Mouse (Mus musculus): ENCODE data around the gene Gm3285. TPM values are rescaled to one million over a fixed set of nuclear protein-coding genes. Genes with fewer than 3 reads are reported as not detected.

Gene Gm3285
- not detected in 2 replicates for polyA plus RNA-seq (2015; fragmentation: Nextera tagmentation; extraction: Ambion mirVana)

GRCm38 (mm10) chr10:77861675-77862074 is at the start of gene Gm3285:
Gene Gm3285, plus strand, starts transcription at chr10:77861975.

GRCm38 (mm10) chr10:77814382-77814781 is 47.4 kb upstream of the Gm3285 start, which contains the start of gene Gm2696:
Gene Gm2696, plus strand, starts transcription at chr10:77814682.

GRCm38 (mm10) chr10:77826951-77827350 is 34.8 kb upstream of the Gm3285 start, which contains the start of gene Krtap10-4:
Gene Krtap10-4, minus strand, starts transcription at chr10:77827095.

GRCm38 (mm10) chr10:77835647-77836046 is 26.1 kb upstream of the Gm3285 start, which contains the start of gene Krtap10-10:
Gene Krtap10-10, plus strand, starts transcription at chr10:77835947.

GRCm38 (mm10) chr10:77846503-77846902 is 15.3 kb upstream of the Gm3285 start, which contains the start of gene Gm36176:
Gene Gm36176, plus strand, starts transcription at chr10:77846803.

GRCm38 (mm10) chr10:77852559-77852958 is 9.2 kb upstream of the Gm3285 start, which contains the start of gene Gm10318:
Gene Gm10318, plus strand, starts transcription at chr10:77852859.

GRCm38 (mm10) chr10:77902211-77902893 is 40.6 kb downstream of the Gm3285 start, which contains the start of gene Lrrc3:
Gene Lrrc3, minus strand, starts transcription at chr10:77902536.

Other genes with a start within 250 kb of the Gm3285 start
- gene Ube2g2, start 239.7 kb upstream of the Gm3285 start, polyA plus RNA-seq (2015; fragmentation: Nextera tagmentation; extraction: Ambion mirVana) = 59.0 and 62.6 TPM in 2 replicates
- gene Tspear, start 175.4 kb upstream of the Gm3285 start, polyA plus RNA-seq (2015; fragmentation: Nextera tagmentation; extraction: Ambion mirVana) = 0.39 and 0.67 TPM in 2 replicates
- not detected in 2 replicates for gene Gm19402, start 171.2 kb upstream of the Gm3285 start, polyA plus RNA-seq (2015; fragmentation: Nextera tagmentation; extraction: Ambion mirVana)
- gene Gm9508, start 164.7 kb upstream of the Gm3285 start, polyA plus RNA-seq (2015; fragmentation: Nextera tagmentation; extraction: Ambion mirVana) = not detected in 2 replicates
- not detected in 2 replicates for gene Gm10272, start 155.3 kb upstream of the Gm3285 start, polyA plus RNA-seq (2015; fragmentation: Nextera tagmentation; extraction: Ambion mirVana)
- not detected in 2 replicates for gene Gm10024, start 150.5 kb upstream of the Gm3285 start, polyA plus RNA-seq (2015; fragmentation: Nextera tagmentation; extraction: Ambion mirVana)
- gene Gm10142, start 146.2 kb upstream of the Gm3285 start, polyA plus RNA-seq (2015; fragmentation: Nextera tagmentation; extraction: Ambion mirVana) = not detected in 2 replicates
- gene Krtap12-1, start 141.4 kb upstream of the Gm3285 start, polyA plus RNA-seq (2015; fragmentation: Nextera tagmentation; extraction: Ambion mirVana) = not detected in 2 replicates
- not detected in 2 replicates for gene Gm10100, start 135.5 kb upstream of the Gm3285 start, polyA plus RNA-seq (2015; fragmentation: Nextera tagmentation; extraction: Ambion mirVana)
- not detected in 2 replicates for gene Gm18596, start 119.3 kb upstream of the Gm3285 start, polyA plus RNA-seq (2015; fragmentation: Nextera tagmentation; extraction: Ambion mirVana)
- gene Gm9736, start 110.6 kb upstream of the Gm3285 start, polyA plus RNA-seq (2015; fragmentation: Nextera tagmentation; extraction: Ambion mirVana) = not detected in 2 replicates
- gene Gm3233, start 102.3 kb upstream of the Gm3285 start, polyA plus RNA-seq (2015; fragmentation: Nextera tagmentation; extraction: Ambion mirVana) = not detected in 2 replicates
- gene Gm3238, start 90.7 kb upstream of the Gm3285 start, polyA plus RNA-seq (2015; fragmentation: Nextera tagmentation; extraction: Ambion mirVana) = not detected in 2 replicates
- gene Gm7138, start 85.0 kb upstream of the Gm3285 start, polyA plus RNA-seq (2015; fragmentation: Nextera tagmentation; extraction: Ambion mirVana) = not detected in 2 replicates
- gene Gm3250, start 79.4 kb upstream of the Gm3285 start, polyA plus RNA-seq (2015; fragmentation: Nextera tagmentation; extraction: Ambion mirVana) = not detected in 2 replicates
- gene Gm7137, start 73.8 kb upstream of the Gm3285 start, polyA plus RNA-seq (2015; fragmentation: Nextera tagmentation; extraction: Ambion mirVana) = not detected in 2 replicates
- gene Gm9639, start 66.9 kb upstream of the Gm3285 start, polyA plus RNA-seq (2015; fragmentation: Nextera tagmentation; extraction: Ambion mirVana) = not detected in 2 replicates
- not detected in 2 replicates for gene Gm19668, start 62.8 kb upstream of the Gm3285 start, polyA plus RNA-seq (2015; fragmentation: Nextera tagmentation; extraction: Ambion mirVana)
- not detected in 2 replicates for gene Gm9507, start 50.1 kb upstream of the Gm3285 start, polyA plus RNA-seq (2015; fragmentation: Nextera tagmentation; extraction: Ambion mirVana)
- gene Gm2696, start 47.3 kb upstream of the Gm3285 start, polyA plus RNA-seq (2015; fragmentation: Nextera tagmentation; extraction: Ambion mirVana) = not detected in 2 replicates
- gene Krtap10-4, start 34.9 kb upstream of the Gm3285 start, polyA plus RNA-seq (2015; fragmentation: Nextera tagmentation; extraction: Ambion mirVana) = not detected in 2 replicates
- gene Krtap10-10, start 26.0 kb upstream of the Gm3285 start, polyA plus RNA-seq (2015; fragmentation: Nextera tagmentation; extraction: Ambion mirVana) = not detected in 2 replicates
- gene Gm36176, start 15.2 kb upstream of the Gm3285 start, polyA plus RNA-seq (2015; fragmentation: Nextera tagmentation; extraction: Ambion mirVana) = not detected in 2 replicates
- gene Gm10318, start 9.1 kb upstream of the Gm3285 start, polyA plus RNA-seq (2015; fragmentation: Nextera tagmentation; extraction: Ambion mirVana) = not detected in 2 replicates
- gene Lrrc3, start 40.6 kb downstream of the Gm3285 start, polyA plus RNA-seq (2015; fragmentation: Nextera tagmentation; extraction: Ambion mirVana) = 7.1 and 7.6 TPM in 2 replicates
- 0.27 and 0.58 TPM in 2 replicates for gene Trpm2, start 108.6 kb downstream of the Gm3285 start, polyA plus RNA-seq (2015; fragmentation: Nextera tagmentation; extraction: Ambion mirVana)
- gene 1810043G02Rik, start 116.5 kb downstream of the Gm3285 start, polyA plus RNA-seq (2015; fragmentation: Nextera tagmentation; extraction: Ambion mirVana) = 14.8 and 17.2 TPM in 2 replicates
- gene Pfkl, start 148.1 kb downstream of the Gm3285 start, polyA plus RNA-seq (2015; fragmentation: Nextera tagmentation; extraction: Ambion mirVana) = 83.0 and 103 TPM in 2 replicates
- 8.0 and 8.3 TPM in 2 replicates for gene Dnmt3l, start 180.0 kb downstream of the Gm3285 start, polyA plus RNA-seq (2015; fragmentation: Nextera tagmentation; extraction: Ambion mirVana)
- gene Aire, start 181.6 kb downstream of the Gm3285 start, polyA plus RNA-seq (2015; fragmentation: Nextera tagmentation; extraction: Ambion mirVana) = 0.53 and 0.64 TPM in 2 replicates
- gene Icosl, start 207.3 kb downstream of the Gm3285 start, polyA plus RNA-seq (2015; fragmentation: Nextera tagmentation; extraction: Ambion mirVana) = 8.8 and 9.1 TPM in 2 replicates

Measured in urinary bladder, postnatal 0 days (tissue).